10 mouse cellular contexts compared by ENCODE assay signal in the genomic region with DNA sequence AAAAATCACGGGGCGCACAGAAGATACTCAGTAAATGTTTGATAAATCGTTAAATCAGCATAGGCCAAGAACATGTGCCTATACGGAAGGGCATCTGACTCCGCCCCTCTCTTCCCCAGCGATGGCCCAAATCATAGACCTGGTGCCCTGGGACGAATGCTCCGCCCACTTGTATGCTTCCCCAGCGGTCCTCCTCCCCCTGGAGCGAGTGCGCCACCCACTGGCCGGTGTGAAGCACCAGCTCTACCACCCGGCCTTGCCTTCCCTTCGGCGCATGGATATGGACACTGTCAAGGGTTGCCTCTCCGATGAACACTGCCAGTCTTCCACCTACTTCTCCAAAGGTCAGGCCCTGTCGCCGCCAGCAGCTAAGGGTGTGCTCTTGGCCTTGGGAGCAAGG. TPM values are rescaled to one million over a fixed set of nuclear protein-coding genes. Genes with fewer than 3 reads are reported as not detected.
A peak's percentile ranks its signal among the peaks of the same experiment; 100 is the strongest.
DNase-seq lines count a peak whose midpoint lies in the region; ATAC-seq and TF ChIP-seq lines count a peak whose summit lies in the region.
"Had no signal": no experiment of that assay in that cellular context is flagged by ENCODE, and none has a peak within 500 bp of the region (broad histone marks: within the 10 kb centered on the region; RNA-seq: fewer than 3 reads in every experiment).

No protein-coding gene starts in this region.

- ATAC-seq in forebrain, postnatal 0 days = no peak
- ATAC-seq in forebrain, embryonic 14.5 days = no peak
- ATAC-seq in lung, embryonic 14.5 days (ENCODE audit: insufficient read depth) = no peak
- no peak for ATAC-seq in neural tube, embryonic 15.5 days (ENCODE audit: low FRiP score)

- H3K9ac ChIP-seq in forebrain, postnatal 0 days = no peak overlapping the region
- no peak overlapping the region for H3K9ac ChIP-seq in forebrain, embryonic 14.5 days (ENCODE audit: low read length)
- H3K9ac ChIP-seq in lung, embryonic 14.5 days = no peak overlapping the region
- no peak overlapping the region for H3K9ac ChIP-seq in neural tube, embryonic 15.5 days (replicated peaks)

- WGBS in forebrain, postnatal 0 days = 68% methylated on average over 18 of the region's 18 CpGs
- WGBS in forebrain, embryonic 14.5 days = 66% methylated on average over 18 of the region's 18 CpGs
- 64% methylated on average over 18 of the region's 18 CpGs for WGBS in lung, embryonic 14.5 days
- 72% methylated on average over 18 of the region's 18 CpGs for WGBS in neural tube, embryonic 15.5 days

- no peaks in the 10 kb centered on the region for H3K27me3 ChIP-seq in forebrain, postnatal 0 days (ENCODE audit: insufficient read depth, low read length)
- no peaks in the 10 kb centered on the region for H3K27me3 ChIP-seq in forebrain, embryonic 14.5 days (replicated peaks; ENCODE audit: control insufficient read depth, insufficient read depth, low read length)
- no peaks in the 10 kb centered on the region for H3K27me3 ChIP-seq in lung, embryonic 14.5 days (ENCODE audit: insufficient read depth, low read length)
- H3K27me3 ChIP-seq in neural tube, embryonic 15.5 days (replicated peaks) = no peaks in the 10 kb centered on the region

- no peaks in the 10 kb centered on the region for H3K36me3 ChIP-seq in forebrain, postnatal 0 days (ENCODE audit: insufficient read depth)
- no peaks in the 10 kb centered on the region for H3K36me3 ChIP-seq in forebrain, embryonic 14.5 days (ENCODE audit: control insufficient read depth, insufficient read depth, low read length)
- H3K36me3 ChIP-seq in lung, embryonic 14.5 days (ENCODE audit: insufficient read depth) = no peaks in the 10 kb centered on the region
- no peaks in the 10 kb centered on the region for H3K36me3 ChIP-seq in neural tube, embryonic 15.5 days

- H3K9me3 ChIP-seq in forebrain, postnatal 0 days (ENCODE audit: low read length) = no peaks in the 10 kb centered on the region
- no peaks in the 10 kb centered on the region for H3K9me3 ChIP-seq in forebrain, embryonic 14.5 days (replicated peaks; ENCODE audit: control insufficient read depth, low read length)
- H3K9me3 ChIP-seq in lung, embryonic 14.5 days (ENCODE audit: low read depth, low read length) = no peaks in the 10 kb centered on the region
- H3K9me3 ChIP-seq in neural tube, embryonic 15.5 days (replicated peaks) = no peaks in the 10 kb centered on the region

- no peak overlapping the region for H3K27ac ChIP-seq in forebrain, postnatal 0 days (ENCODE audit: low read depth, low read length)
- no peak overlapping the region for H3K27ac ChIP-seq in forebrain, embryonic 14.5 days (ENCODE audit: low read depth, low read length)
- no peak overlapping the region for H3K27ac ChIP-seq in lung, embryonic 14.5 days (ENCODE audit: low read depth)
- H3K27ac ChIP-seq in neural tube, embryonic 15.5 days (replicated peaks) = no peak overlapping the region

- DNase-seq in forebrain, postnatal 0 days = no peak
- DNase-seq in forebrain, embryonic 14.5 days (ENCODE audit: low spot score) = no peak
- DNase-seq in lung, embryonic 14.5 days = peak; percentile 14
- DNase-seq in lung, postnatal 36 days = no peak
- peak; percentile 46 for DNase-seq in adrenal gland, adult 8-10 months
- DNase-seq in retina, postnatal 7 days (ENCODE audit: low read depth, low spot score) = peak; percentile 33
- DNase-seq in right cerebral cortex, postnatal 10 days (ENCODE audit: low spot score in 2 of 2) = no peak
- DNase-seq: layer of hippocampus, postnatal 36 days had no signal

- H3K4me2 ChIP-seq in forebrain, postnatal 0 days (ENCODE audit: low read depth) = no peak overlapping the region
- no peak overlapping the region for H3K4me2 ChIP-seq in forebrain, embryonic 14.5 days (ENCODE audit: low read length)
- H3K4me2 ChIP-seq in lung, embryonic 14.5 days = no peak overlapping the region
- no peak overlapping the region for H3K4me2 ChIP-seq in neural tube, embryonic 15.5 days

- H3K4me1 ChIP-seq in forebrain, postnatal 0 days (ENCODE audit: insufficient read depth) = peaks cover 3% of the 10 kb centered on the region
- peaks cover 4% of the 10 kb centered on the region; the same call in 1 of the 2 replicates for H3K4me1 ChIP-seq in forebrain, embryonic 14.5 days (ENCODE audit: control insufficient read depth, insufficient read depth, low read length)
- no peaks in the 10 kb centered on the region for H3K4me1 ChIP-seq in lung, embryonic 14.5 days (ENCODE audit: insufficient read depth)
- 0 out of 2 replicates have a peak, but pooled peaks cover 3% of the 10 kb centered on the region for H3K4me1 ChIP-seq in neural tube, embryonic 15.5 days

- no peak overlapping the region for H3K4me3 ChIP-seq in forebrain, postnatal 0 days (ENCODE audit: low read depth, low read length)
- H3K4me3 ChIP-seq in forebrain, embryonic 14.5 days (ENCODE audit: low read depth, low read length) = no peak overlapping the region
- H3K4me3 ChIP-seq in lung, embryonic 14.5 days (ENCODE audit: low read depth, low read length) = no peak overlapping the region
- no peak overlapping the region for H3K4me3 ChIP-seq in neural tube, embryonic 15.5 days (replicated peaks)

- TF ChIP-seq CTCF in forebrain, postnatal 0 days (IDR thresholded peaks at IDR 0.05; ENCODE audit: low read depth) = peak; percentile 40
- TF ChIP-seq CTCF in lung, embryonic 14.5 days (IDR thresholded peaks at IDR 0.05; ENCODE audit: low read depth) = peak; percentile 48; the same call in 1 of the 2 replicates

RNA-seq across cellular contexts. Expression of a gene that starts 2.5 kb away (rescaled TPM):
- total RNA-seq in forebrain, postnatal 0 days (2014; rRNA removed) = 1.2 and 1.3 TPM in 2 replicates
- 0.86 and 1.8 TPM in 2 replicates for polyA plus RNA-seq in forebrain, postnatal 0 days (2015; fragmentation: Nextera tagmentation; extraction: Ambion mirVana)
- polyA plus RNA-seq in forebrain, embryonic 14.5 days (2014; fragmentation: Nextera tagmentation; extraction: Ambion mirVana) = 0.80 and 1.0 TPM in 2 replicates
- 0.37 and 0.53 TPM in 2 replicates for polyA plus RNA-seq in lung, embryonic 14.5 days (2014; fragmentation: Nextera tagmentation; extraction: Ambion mirVana)
- 1 to 10 TPM; 1.5 to 1.7 (median 1.6) TPM for total RNA-seq in adrenal gland, adult 8-10 months (2022)
- polyA plus RNA-seq in neural tube, embryonic 15.5 days (2015; fragmentation: Nextera tagmentation; extraction: Ambion mirVana) = 1.7 and 2.5 TPM in 2 replicates
- total RNA-seq: heart, postnatal 25 days; layer of hippocampus, postnatal 36 days had no signal

RNA-seq across cellular contexts. Expression of a gene that starts 6.5 kb away (rescaled TPM):
- total RNA-seq in forebrain, postnatal 0 days (2014; rRNA removed) = 0.33 and 0.85 TPM in 2 replicates
- 0.47 and 1.2 TPM in 2 replicates for polyA plus RNA-seq in forebrain, postnatal 0 days (2015; fragmentation: Nextera tagmentation; extraction: Ambion mirVana)
- 0.52 and 0.58 TPM in 2 replicates for polyA plus RNA-seq in forebrain, embryonic 14.5 days (2014; fragmentation: Nextera tagmentation; extraction: Ambion mirVana)
- polyA plus RNA-seq in lung, embryonic 14.5 days (2014; fragmentation: Nextera tagmentation; extraction: Ambion mirVana) = 0.28 and 0.69 TPM in 2 replicates
- 1 to 10 TPM in 2 of 4 experiments, under 1 TPM in 2; 0.70 to 1.1 (median 0.95) TPM for total RNA-seq in adrenal gland, adult 8-10 months (2022)
- polyA plus RNA-seq in neural tube, embryonic 15.5 days (2015; fragmentation: Nextera tagmentation; extraction: Ambion mirVana) = 0.26 and 0.86 TPM in 2 replicates

RNA-seq across cellular contexts. Expression of a gene that starts 18.9 kb away (rescaled TPM):
- total RNA-seq in forebrain, postnatal 0 days (2014; rRNA removed) = 11.8 and 15.7 TPM in 2 replicates
- polyA plus RNA-seq in forebrain, postnatal 0 days (2015; fragmentation: Nextera tagmentation; extraction: Ambion mirVana) = 10.7 and 13.4 TPM in 2 replicates
- 11.5 and 14.4 TPM in 2 replicates for polyA plus RNA-seq in forebrain, embryonic 14.5 days (2014; fragmentation: Nextera tagmentation; extraction: Ambion mirVana)
- 9.2 and 10.9 TPM in 2 replicates for polyA plus RNA-seq in lung, embryonic 14.5 days (2014; fragmentation: Nextera tagmentation; extraction: Ambion mirVana)
- 10 to 100 TPM; 10.6 to 15.1 (median 12.7) TPM for total RNA-seq in adrenal gland, adult 8-10 months (2022)
- 12.4 and 12.6 TPM in 2 replicates for polyA plus RNA-seq in neural tube, embryonic 15.5 days (2015; fragmentation: Nextera tagmentation; extraction: Ambion mirVana)

RNA-seq across cellular contexts. Expression of a gene that starts 19.2 kb away (rescaled TPM):
- 30.8 and 66.0 TPM in 2 replicates for total RNA-seq in forebrain, postnatal 0 days (2014; rRNA removed)
- 34.9 and 38.6 TPM in 2 replicates for polyA plus RNA-seq in forebrain, postnatal 0 days (2015; fragmentation: Nextera tagmentation; extraction: Ambion mirVana)
- polyA plus RNA-seq in forebrain, embryonic 14.5 days (2014; fragmentation: Nextera tagmentation; extraction: Ambion mirVana) = 40.0 and 45.8 TPM in 2 replicates
- 32.1 and 34.0 TPM in 2 replicates for polyA plus RNA-seq in lung, embryonic 14.5 days (2014; fragmentation: Nextera tagmentation; extraction: Ambion mirVana)
- 10 to 100 TPM; 16.7 to 24.1 (median 20.2) TPM for total RNA-seq in adrenal gland, adult 8-10 months (2022)
- 30.1 and 33.0 TPM in 2 replicates for polyA plus RNA-seq in neural tube, embryonic 15.5 days (2015; fragmentation: Nextera tagmentation; extraction: Ambion mirVana)

RNA-seq across cellular contexts. Expression of a gene that starts 39.2 kb away (rescaled TPM):
- total RNA-seq in forebrain, postnatal 0 days (2014; rRNA removed) = 32.4 and 40.3 TPM in 2 replicates
- polyA plus RNA-seq in forebrain, postnatal 0 days (2015; fragmentation: Nextera tagmentation; extraction: Ambion mirVana) = 10.7 and 13.9 TPM in 2 replicates
- 10.3 and 12.5 TPM in 2 replicates for polyA plus RNA-seq in forebrain, embryonic 14.5 days (2014; fragmentation: Nextera tagmentation; extraction: Ambion mirVana)
- polyA plus RNA-seq in lung, embryonic 14.5 days (2014; fragmentation: Nextera tagmentation; extraction: Ambion mirVana) = 22.5 and 25.6 TPM in 2 replicates
- 1 to 10 TPM; 3.8 to 7.0 (median 4.5) TPM for total RNA-seq in adrenal gland, adult 8-10 months (2022)
- 20.9 and 21.4 TPM in 2 replicates for polyA plus RNA-seq in neural tube, embryonic 15.5 days (2015; fragmentation: Nextera tagmentation; extraction: Ambion mirVana)

Comparison
In these comparisons a context has a peak if more than half of its experiments do, and no peak if none do; other contexts are left out.
1. DNase-seq: peak in lung, embryonic 14.5 days (single experiment), adrenal gland, adult 8-10 months (single experiment) and retina, postnatal 7 days (single experiment); none in forebrain, postnatal 0 days (single experiment), forebrain, embryonic 14.5 days (single experiment), lung, postnatal 36 days (single experiment) and right cerebral cortex, postnatal 10 days (0 of 2).